Mouse (Mus musculus) spleen, adult 2 months (tissue): Measurements from ENCODE around the gene Slc37a3. TPM values are rescaled to one million over a fixed set of nuclear protein-coding genes. Genes with fewer than 3 reads are reported as not detected.
"Not testable (repeated sequence)": the region's sequence is repeated elsewhere in the genome, so short reads cannot be mapped to it uniquely, and the experiment has no call there.

Experiments
- DNase-seq, 2 experiments: peaks; one replicate each; pipeline versions ENCODE4 v3.0.0 to v3.0.0-alpha.2; 2012 to 2021; ENCODE audit warnings: low spot score in 2 of 2, low read depth in 1 of 2
- H3K27ac ChIP-seq: fragments of 200-500 bp; 2 replicates; pipeline ENCODE4 v1.5.1; 2012; ENCODE audit warnings: low read length, inconsistent platforms; ENCODE audit not compliant: insufficient read depth
- H3K27me3 ChIP-seq: fragments of 200-500 bp; 2 replicates; pipeline ENCODE4 v1.6.1; 2012; ENCODE audit warnings: mild to moderate bottlenecking, moderate library complexity, low read length, inconsistent platforms; ENCODE audit not compliant: control insufficient read depth, insufficient read depth
- H3K36me3 ChIP-seq: fragments of 200-500 bp; 2 replicates; pipeline ENCODE4 v1.6.1; 2012; ENCODE audit warnings: mild to moderate bottlenecking, low read length, inconsistent platforms; ENCODE audit not compliant: control insufficient read depth, insufficient read depth
- H3K4me1 ChIP-seq: fragments of 200-500 bp; 2 replicates; pipeline ENCODE4 v1.6.1; 2011; ENCODE audit warnings: inconsistent platforms; ENCODE audit not compliant: control insufficient read depth, insufficient read depth, insufficient read length
- H3K4me3 ChIP-seq: fragments of 200-500 bp; 2 replicates; pipeline ENCODE4 v1.5.1; 2011; ENCODE audit warnings: mild to moderate bottlenecking, inconsistent platforms; ENCODE audit not compliant: insufficient read depth, insufficient read length; ENCODE audit errors: extremely low read depth
- CTCF ChIP-seq: fragments of 200-500 bp; IDR thresholded peaks from 2 replicates; pipeline ENCODE4 v1.5.1; 2011; ENCODE audit warnings: mild to moderate bottlenecking, inconsistent platforms; ENCODE audit not compliant: insufficient read depth, insufficient read length, insufficient replicate concordance; ENCODE audit errors: extremely low read depth
- POLR2A ChIP-seq: fragments of 200-500 bp; IDR thresholded peaks from 2 replicates; pipeline ENCODE4 v1.6.1; 2011; ENCODE audit warnings: low read depth, low read length, inconsistent platforms
- WGBS: fragments of 180-500 bp; shearing (Covaris S2); methylation state at CpG from one replicate; pipeline ENCODE4 v1.1.7; 2018; 5-methylcytosine and 5-hydroxymethylcytosine counted together
- polyA plus RNA-seq: library from polyadenylated mRNA; depleted of rRNA; stranded (reverse); fragments of >200 nt; gene quantifications from 2 replicates; pipeline ENCODE4 v1.2.3, GENCODE M21; 2012

Slc37a3 gene
- polyA plus RNA-seq, 1 experiment: 10.3 TPM

DNA sequence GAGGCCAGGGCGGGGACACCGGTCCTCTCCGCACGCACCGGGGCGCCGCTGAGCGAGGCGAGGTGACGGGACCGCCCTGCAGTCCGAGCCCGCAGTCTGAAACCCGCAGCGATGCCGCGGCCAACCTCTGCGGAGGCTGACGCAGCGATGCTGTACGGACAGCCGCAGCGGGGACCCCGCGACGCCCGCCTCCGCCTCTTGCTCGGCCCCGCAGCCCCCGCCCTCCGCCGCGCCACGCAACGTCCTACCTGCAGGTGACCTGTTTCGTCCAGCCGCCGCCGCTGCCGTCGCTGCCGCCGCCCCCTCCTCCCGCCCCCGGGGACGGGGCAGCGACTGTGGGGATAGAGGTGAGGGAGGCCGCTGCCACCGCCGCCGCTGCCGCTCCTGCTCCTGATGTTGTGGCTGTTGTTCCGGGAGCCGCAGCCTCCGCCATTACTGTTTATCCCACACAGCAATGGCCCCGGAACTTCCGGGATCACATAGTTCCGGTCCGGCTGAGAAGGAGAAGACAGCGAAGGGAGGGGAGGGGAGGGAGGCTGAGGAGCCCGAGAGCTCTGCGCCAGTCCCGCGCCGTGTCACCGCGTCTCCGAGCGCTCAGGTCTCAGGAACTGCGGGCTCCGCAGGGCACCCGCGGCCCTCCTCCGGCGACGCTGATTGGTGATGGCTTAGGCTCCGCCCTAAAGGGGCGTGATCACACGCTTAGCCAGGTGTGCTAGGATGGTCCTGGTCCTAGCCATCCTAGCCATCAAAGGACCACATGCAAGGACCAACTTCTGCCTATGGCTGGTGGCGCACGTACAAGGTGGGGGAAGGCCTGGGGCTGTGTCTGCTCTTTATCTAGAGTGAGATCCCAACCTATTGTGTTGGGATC is 42.6 kb upstream of the Slc37a3 start, which contains the start of gene Mkrn1:
Gene Mkrn1, minus strand, starts transcription at position 612 of the 871 bp plus-strand sequence.
- Histone ChIP-seq H3K36me3 (no peaks in the 10 kb centered on the region), H3K4me3 (peak within 1 kb of the TSS; percentile 70), H3K27ac (peak within 1 kb of the TSS; percentile 77), H3K4me1 (no peaks in the 10 kb centered on the region; the same call in 1 of the 2 replicates), H3K27me3 (no peaks in the 10 kb centered on the region)
- WGBS: 1% methylated on average over 76 of the region's 82 CpGs
- peak; percentile 64 to 75 for DNase-seq
- no peak for TF ChIP-seq CTCF
- peak; percentile 68 for TF ChIP-seq POLR2A

- no peaks in the 10 kb centered on the region for H3K27me3 ChIP-seq
- H3K4me1 ChIP-seq: no peaks in the 10 kb centered on the region; the same call in 1 of the 2 replicates
- TF ChIP-seq CTCF (no peak), POLR2A (no peak)
- H3K36me3 ChIP-seq: no peaks in the 10 kb centered on the region
- no peak for DNase-seq
- WGBS: under 1% methylated on average over 43 of the region's 43 CpGs
- peak overlapping the region; percentile 70 for H3K4me3 ChIP-seq
- H3K27ac ChIP-seq: peak overlapping the region; percentile 77
Observed at GRCm38 (mm10) chr6:39419386-39419850, 41.9 kb upstream of the Slc37a3 start.

DNA sequence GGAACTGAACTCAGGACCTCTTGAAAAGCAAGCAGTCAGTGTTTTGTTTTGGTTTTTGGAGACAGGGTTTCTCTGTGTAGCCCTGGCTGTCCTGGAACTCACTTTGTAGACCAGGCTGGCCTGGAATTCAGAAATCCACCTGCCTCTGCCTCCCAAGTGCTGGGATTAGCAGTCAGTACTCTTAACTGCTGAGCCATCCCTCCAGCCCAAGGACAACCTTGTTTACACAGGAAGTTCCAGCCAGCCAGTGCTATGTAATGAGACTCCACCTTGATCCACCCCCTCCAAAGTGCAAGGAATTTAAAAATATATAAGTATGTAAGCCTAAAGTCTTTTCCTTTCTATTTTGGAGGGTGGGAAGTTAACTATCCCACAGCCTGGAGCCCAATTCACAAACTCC is 39.2 kb upstream of the Slc37a3 start:
- H3K4me1 ChIP-seq, H3K4me3 ChIP-seq, H3K36me3 ChIP-seq, H3K27ac ChIP-seq, H3K27me3 ChIP-seq, DNase-seq: not testable (repeated sequence)

DNA sequence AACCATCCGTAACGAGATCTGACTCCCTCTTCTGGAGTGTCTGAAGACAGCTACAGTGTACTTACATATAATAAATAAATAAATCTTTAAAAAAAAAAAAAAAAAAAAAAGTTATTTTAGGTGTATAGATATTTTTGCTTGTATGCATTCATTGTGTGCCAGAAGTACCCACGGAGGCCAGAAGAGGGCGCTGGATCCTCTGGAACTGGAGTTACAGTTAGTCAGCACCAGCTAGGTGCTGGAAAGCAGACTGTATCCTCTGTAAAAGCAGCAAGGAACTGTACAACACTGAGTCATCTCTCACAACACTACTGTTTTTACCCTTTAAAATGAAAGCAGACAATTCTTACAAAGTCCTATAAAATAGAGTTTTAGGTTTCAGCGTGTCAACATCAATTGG is 38.3 kb upstream of the Slc37a3 start:
- DNase-seq: peak; percentile 45 to 61
- Histone ChIP-seq H3K36me3 (no peaks in the 10 kb centered on the region), H3K4me1 (no peaks in the 10 kb centered on the region; the same call in 1 of the 2 replicates), H3K4me3 (no peak overlapping the region), H3K27me3 (no peaks in the 10 kb centered on the region), H3K27ac (no peak overlapping the region)
- WGBS: 59% methylated on average over 3 of the region's 5 CpGs
- TF ChIP-seq CTCF (peak; percentile 49; the same call in 1 of the 2 replicates), POLR2A (no peak)

GRCm38 (mm10) chr6:39414106-39414505 is 36.6 kb upstream of the Slc37a3 start:
- H3K4me3 ChIP-seq: no peak overlapping the region
- TF ChIP-seq POLR2A: no peak
- H3K4me1 ChIP-seq: peaks cover 2% of the 10 kb centered on the region; the same call in 1 of the 2 replicates
- H3K27ac ChIP-seq: no peak overlapping the region
- no peak for DNase-seq
- WGBS: 90% methylated on average over 1 of the region's 1 CpGs
- H3K36me3 ChIP-seq: peaks cover 5% of the 10 kb centered on the region; the same call in 1 of the 2 replicates
- no peaks in the 10 kb centered on the region for H3K27me3 ChIP-seq

- H3K4me1 ChIP-seq: peaks cover 3% of the 10 kb centered on the region; the same call in 1 of the 2 replicates
- H3K36me3 ChIP-seq: peaks cover 21% of the 10 kb centered on the region
- TF ChIP-seq CTCF (no peak), POLR2A (no peak)
- 93% methylated on average over 5 of the region's 5 CpGs for WGBS
- no peak for DNase-seq
- H3K27me3 ChIP-seq: no peaks in the 10 kb centered on the region
- H3K4me3 ChIP-seq: no peak overlapping the region
- H3K27ac ChIP-seq: no peak overlapping the region
Observed at GRCm38 (mm10) chr6:39406480-39406879, 29.0 kb upstream of the Slc37a3 start.

- Histone ChIP-seq H3K27ac (no peak overlapping the region), H3K27me3 (no peaks in the 10 kb centered on the region), H3K4me3 (no peak overlapping the region), H3K36me3 (peaks cover 30% of the 10 kb centered on the region), H3K4me1 (no peaks in the 10 kb centered on the region)
- 89% methylated on average over 2 of the region's 2 CpGs for WGBS
- no peak for TF ChIP-seq CTCF
- TF ChIP-seq POLR2A: no peak
- no peak for DNase-seq
Observed at GRCm38 (mm10) chr6:39403136-39403535, 25.7 kb upstream of the Slc37a3 start.
